Mouse (Mus musculus) retina, postnatal 7 days (tissue): Measurements from ENCODE around the gene 4933415A04Rik.

ENCODE experiments used
- DNase-seq: peaks from one replicate; pipeline ENCODE4 v3.0.0-alpha.2; 2012; ENCODE audit warnings: low read depth, low spot score

The 4933415A04Rik gene

DNA sequence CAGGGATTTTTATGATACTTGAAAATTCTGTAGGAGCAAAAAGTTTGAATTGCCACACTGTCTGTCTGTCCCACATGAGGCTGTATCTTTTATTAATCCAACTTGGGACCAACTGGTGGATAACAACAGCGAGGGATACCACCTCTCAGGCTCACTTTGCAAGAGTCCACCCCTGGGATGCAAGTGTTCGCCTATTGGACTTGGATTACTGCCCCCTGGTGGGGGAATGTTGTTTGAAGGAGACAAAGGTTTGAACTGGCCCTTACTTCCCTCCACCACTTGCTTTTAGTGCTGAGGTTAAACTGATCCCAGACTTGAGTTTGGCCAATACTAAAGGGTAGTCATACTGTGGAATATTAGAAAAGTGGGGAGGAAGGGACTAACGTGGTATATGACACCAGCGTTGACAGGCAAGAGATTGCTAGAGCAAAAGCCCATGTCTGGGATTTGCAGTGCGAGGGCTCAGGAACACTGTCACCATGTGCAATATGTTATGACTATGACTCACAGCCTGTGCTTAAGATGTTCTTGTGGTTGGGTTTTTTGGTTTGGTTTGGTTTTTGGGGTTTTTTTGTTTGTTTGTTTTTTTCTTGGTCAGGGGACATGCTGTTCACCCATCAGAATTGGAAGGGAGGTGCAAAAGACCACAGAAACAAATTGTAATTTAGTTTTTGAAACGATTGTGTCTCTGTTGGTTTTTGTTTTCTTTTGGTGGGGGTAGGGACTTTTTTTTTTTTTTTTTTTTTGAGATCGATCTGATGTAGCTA is at the start of gene 4933415A04Rik:
Gene 4933415A04Rik (plus strand): TSS at position 717 of the 767 bp plus-strand sequence.
- peak; percentile 66 for DNase-seq

GRCm38 (mm10) chr11:43537074-43537473 is 49.8 kb upstream of the 4933415A04Rik start:
- no peak for DNase-seq

DNA sequence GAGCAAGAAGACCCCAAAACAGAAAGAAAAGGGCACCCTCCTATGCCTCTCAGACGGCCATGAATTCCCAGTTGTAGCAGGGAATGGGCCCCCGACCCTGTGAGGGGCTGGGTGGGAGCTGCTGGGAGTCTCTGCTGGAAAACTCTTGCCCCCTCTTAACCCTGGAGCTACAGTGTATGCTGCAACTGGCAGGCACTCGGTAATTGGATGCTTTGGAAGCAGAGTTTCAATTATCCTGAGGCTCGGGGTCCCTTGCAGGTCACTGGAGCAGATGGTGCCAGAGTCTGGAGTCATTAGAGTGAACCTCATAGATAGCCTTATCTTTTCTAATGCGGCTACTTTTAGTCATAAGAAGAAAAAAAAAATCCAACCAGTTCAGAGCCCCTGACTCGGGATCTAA is 47.0 kb upstream of the 4933415A04Rik start:
- DNase-seq: no peak

DNA sequence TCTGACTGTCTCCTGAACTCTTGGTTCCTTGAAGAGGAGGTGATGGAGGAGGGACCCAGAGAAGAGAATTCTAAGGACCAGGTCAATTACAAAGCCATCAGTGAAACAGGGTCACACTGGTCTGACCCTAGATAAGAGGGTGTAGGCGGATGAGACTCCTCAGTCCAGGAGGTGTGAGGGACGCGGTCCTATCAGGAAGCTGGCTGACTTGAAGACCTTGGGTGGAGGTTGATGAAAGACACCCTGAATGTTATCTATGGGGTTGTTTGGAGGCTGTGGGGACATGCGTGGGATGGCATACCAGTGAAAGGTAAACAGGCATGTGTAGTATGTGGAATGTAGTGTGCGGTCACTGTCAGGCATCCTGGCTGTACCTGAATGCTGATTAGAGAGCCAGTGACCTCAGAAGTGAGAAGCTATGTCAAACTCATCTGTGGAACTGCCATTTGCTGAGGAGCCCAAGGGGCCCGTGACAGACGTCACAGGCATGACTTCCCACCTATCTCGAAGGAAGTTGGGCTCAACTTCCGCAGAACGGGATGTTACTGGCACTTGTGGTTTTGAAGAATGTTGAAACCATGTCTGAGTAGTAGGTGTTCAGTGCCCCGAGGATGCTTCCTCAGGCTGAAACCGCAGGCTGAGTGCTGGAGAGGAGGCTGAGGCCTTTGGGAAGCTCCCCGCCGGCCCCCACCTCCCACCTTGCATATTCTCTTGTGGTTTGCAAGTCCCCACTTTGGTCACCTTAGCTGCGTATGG is 43.0 kb upstream of the 4933415A04Rik start:
- no peak for DNase-seq

GRCm38 (mm10) chr11:43544819-43545218 is 42.0 kb upstream of the 4933415A04Rik start:
- no peak for DNase-seq

DNA sequence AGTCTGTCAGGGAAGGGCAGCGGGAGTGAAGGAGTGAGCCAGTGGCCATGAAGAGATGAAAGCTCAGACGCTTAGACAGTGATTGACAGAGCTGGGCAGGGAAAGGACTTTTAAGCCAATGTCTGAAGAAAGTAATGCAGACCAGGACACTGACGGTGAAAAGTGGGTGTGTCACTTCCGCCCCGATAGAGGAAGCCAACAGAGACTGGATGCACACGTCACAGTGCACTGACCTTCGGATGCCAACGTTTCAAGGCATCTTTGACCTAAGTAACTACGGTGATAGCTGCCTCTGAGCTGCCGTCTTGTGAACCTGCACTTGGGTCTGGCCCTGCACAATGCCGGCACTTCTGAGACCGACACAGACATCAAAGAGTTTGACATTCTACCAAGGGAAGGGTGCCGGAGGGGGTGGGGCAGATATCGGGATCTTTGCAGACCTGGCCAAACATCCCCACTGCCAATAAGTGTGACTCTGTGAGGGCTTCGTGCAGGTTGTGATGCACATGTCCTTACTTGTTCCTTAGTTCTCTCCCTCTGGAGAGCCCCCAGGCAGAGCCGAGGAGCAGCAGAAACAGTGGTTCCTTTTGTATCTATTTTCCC is 40.9 kb upstream of the 4933415A04Rik start:
- DNase-seq: no peak

DNA sequence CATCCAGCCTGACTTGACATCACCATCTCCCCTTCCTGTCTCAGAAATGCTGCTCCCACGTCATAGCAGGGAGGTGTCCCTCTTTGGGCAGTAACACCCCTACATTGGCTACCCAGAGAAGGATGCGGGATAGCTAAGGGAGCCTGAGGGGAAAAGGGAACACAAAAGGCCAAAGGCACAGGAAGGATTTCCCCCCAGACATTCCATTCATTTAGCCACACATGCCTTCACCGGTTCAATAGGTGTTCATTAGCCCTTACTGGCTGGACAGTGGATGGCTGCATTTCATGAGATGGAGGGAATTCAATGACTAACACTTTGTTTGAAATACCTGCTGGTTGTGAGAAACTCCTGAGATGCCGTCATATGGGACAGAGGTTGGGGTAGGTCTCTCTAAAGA is 40.2 kb upstream of the 4933415A04Rik start:
- DNase-seq: no peak

GRCm38 (mm10) chr11:43548148-43548547 is 38.7 kb upstream of the 4933415A04Rik start:
- DNase-seq: no peak

- DNase-seq: no peak
Observed at GRCm38 (mm10) chr11:43548657-43549435, 38.0 kb upstream of the 4933415A04Rik start.

- no peak for DNase-seq
Observed at GRCm38 (mm10) chr11:43549701-43550100, 37.1 kb upstream of the 4933415A04Rik start.

DNA sequence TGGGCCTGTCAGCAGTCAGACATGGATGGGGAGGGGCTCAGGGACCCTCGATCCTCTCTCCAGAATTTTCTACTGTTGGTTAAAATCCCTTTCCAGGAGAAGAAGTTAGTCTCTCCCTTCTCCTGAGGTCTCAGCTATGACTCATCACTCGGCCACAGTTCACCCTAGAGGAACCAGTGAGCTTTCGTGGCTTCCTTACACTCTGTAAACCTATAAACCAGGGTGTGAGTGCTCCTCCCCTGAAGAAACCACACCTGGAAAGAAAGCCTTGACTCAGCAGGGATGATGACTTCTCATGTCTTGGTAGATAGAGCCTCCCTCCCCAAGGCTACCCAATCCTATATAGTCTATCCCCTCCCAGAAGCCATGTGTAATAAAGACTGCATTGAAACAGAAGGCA is 35.1 kb upstream of the 4933415A04Rik start:
- DNase-seq: no peak

DNA sequence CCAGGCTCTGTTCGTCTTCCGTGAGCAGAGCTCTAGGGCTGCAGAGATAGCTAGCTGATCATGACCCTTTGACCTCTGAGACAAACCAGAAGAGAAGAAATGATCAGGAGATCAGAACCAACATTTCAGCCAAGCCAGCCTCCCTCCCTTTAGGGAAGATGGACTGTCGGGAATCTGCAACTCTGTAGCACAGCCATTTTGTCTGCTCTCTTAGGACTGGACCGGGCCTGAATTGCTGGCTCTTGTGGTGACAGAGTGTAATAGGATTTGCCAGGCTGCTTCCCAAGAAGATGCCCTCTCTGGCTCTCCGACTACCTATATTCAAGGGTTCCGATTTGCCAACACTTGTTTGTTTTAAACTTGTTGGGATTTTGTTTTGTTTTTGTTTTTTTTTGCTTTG is 34.2 kb upstream of the 4933415A04Rik start:
- DNase-seq: no peak

- DNase-seq: no peak
Observed at GRCm38 (mm10) chr11:43556538-43556937, 30.3 kb upstream of the 4933415A04Rik start.

DNA sequence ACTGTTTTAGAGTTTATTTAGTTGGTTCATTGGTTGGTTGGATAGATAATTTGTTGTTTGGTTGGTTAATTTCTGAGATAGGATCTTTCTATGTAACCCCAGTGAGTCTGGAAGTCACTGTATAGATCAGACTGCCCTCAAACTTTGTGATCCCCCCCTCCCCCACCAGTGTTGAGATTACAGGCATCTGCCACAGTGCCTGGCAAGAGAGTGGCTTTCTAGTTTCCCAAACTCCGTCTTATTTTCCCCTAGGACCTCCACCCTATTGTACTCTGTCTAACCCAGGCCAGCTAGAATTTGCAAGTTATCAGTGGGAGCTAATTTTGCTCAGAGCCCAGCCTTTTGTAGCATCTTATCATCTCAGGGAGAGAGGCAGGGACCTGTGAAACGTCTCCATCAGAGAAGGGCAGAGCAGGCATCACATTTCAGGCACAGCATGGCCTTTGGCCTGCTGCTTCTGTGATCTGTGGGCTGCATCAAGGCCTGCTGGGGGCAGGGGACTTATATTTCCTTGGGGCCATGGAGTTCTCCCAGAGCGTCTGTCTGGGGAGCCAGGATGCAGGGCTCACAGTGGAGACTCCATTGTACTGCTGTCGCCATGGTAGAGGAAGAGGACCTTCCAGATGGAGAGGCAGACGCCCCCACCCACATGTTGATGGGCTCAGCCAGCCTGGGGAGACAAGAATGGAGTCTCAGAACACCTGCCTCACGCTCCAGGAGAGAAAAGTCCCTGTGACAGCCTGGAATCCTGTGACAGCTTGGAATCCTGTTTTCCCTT is 27.1 kb upstream of the 4933415A04Rik start:
- DNase-seq: no peak

- DNase-seq: no peak
Observed at GRCm38 (mm10) chr11:43563654-43564244, 23.1 kb upstream of the 4933415A04Rik start.

DNA sequence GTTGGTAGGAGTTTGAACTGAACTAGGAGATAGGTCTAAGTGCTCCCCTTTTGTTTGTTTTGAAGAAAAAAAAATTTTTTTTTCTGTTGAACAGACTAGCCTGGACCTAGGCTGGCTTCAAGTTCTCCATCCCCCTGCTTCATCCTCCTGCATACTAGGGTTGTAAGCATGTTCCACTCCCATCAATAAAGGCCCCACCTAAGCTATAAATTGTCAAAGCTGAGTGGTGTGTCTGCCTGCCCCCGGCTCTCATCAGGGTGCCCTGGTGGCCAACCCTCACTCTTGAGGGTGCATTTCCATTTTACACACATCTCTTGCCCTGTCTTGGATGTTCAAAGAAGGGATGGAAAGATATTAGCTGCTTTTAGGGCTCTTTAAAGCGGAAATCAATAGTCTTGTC is 21.4 kb upstream of the 4933415A04Rik start:
- DNase-seq: no peak

DNA sequence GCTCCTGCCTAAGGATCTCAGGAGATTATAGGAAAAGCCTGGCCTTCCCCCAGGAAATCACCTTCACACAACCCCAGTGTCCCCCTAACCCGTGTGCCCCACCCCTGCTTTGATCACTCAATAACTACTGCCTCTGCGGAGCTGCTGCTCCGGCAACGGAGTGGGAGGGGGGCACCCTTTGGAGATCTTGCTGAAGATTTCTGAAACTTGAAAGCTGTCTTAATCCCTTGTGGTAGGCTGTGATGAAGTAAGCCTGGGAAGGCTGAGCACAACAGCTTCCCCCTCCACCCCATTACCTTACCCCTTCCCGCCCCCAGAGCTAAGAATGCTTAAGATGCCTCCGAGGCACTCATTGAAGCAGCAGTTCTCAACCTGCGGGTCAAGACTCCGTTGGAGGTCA is 21.0 kb upstream of the 4933415A04Rik start:
- no peak for DNase-seq

- DNase-seq: no peak
Observed at GRCm38 (mm10) chr11:43566696-43567095, 20.1 kb upstream of the 4933415A04Rik start.

DNA sequence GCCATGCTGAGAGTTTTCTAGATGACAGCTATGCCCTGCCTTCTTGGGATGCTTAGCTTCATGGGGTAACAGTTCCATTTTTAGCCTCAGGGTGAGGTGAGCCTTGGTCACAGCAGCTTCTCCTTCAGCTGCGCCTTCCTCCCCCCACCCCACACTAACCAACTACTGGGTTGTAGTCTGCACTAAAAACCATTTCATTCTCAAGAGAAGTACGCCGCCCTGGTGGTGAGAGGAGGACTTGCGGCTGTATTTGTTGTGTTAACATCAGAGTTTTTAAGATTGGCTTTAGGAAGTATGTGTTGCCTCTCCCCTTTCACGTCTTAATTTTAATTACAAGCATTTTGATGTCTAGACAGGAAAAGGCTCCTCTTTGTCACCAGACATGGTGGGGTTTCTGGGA is 18.6 kb upstream of the 4933415A04Rik start:
- no peak for DNase-seq

DNA sequence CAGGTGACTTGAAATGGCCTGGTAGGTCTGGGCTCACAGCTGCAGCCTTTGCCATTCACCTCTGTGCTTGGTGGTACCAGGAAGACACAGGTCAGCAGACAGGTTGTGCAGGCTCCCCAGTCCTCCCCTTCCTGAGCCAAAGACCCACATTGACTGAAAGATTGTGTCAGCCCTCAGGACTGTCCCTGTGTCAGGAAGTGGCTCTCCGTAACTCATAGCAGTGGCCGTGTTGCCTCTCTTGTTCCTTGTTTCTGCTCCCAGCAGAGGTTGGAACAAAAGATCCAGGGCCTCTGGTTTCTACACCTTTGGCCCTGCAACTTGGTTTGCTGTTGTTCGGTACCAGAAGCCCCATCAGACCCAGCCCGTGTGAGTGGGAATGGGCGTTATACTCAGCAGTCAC is 17.7 kb upstream of the 4933415A04Rik start:
- DNase-seq: no peak

DNA sequence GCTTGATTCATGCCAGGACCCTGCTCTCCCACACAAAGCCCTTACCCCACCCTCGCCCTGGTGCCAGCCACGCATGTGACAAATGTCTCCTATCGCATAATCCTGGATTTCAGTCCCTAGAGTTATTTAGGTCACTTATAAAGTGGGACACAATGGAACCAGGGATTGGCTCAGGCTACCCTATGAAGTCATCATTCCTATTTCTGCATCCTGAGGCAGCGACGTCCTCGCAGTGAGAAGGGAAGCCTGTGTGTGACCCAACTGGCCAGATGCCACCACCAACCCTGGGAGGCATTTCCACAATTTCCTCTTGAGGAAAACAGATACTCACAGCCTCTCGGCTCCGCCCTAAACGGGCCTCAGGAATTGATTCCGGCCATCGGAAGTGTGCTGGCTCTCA is 17.2 kb upstream of the 4933415A04Rik start:
- peak; percentile 53 for DNase-seq
